ENCODE assay signal across 18 mouse cellular contexts in genomic region chr2:144652841-144653240, GRCm38 (mm10).
"Had no signal": no experiment of that assay in that cellular context is flagged by ENCODE, and none has a peak within 500 bp of the region (broad histone marks: within the 10 kb centered on the region; RNA-seq: fewer than 3 reads in every experiment).

No protein-coding gene starts in this region.

- ATAC-seq: midbrain, embryonic 16.5 days had no signal

- H3K4me3 ChIP-seq: midbrain, embryonic 10.5 days; midbrain, embryonic 12.5 days; myocyte; neural tube, embryonic 13.5 days; neural tube, embryonic 15.5 days had no signal

- H3K27me3 ChIP-seq: midbrain, embryonic 12.5 days; neural tube, embryonic 13.5 days; neural tube, embryonic 15.5 days had no signal

- H3K4me2 ChIP-seq: lung, embryonic 14.5 days; midbrain, embryonic 12.5 days; neural tube, embryonic 13.5 days; neural tube, embryonic 15.5 days had no signal

- H3K27ac ChIP-seq: midbrain, embryonic 10.5 days; midbrain, embryonic 12.5 days; neural tube, embryonic 13.5 days; neural tube, embryonic 15.5 days had no signal

- H3K36me3 ChIP-seq: midbrain, embryonic 10.5 days; midbrain, embryonic 12.5 days; neural tube, embryonic 13.5 days; neural tube, embryonic 15.5 days had no signal

- H3K4me1 ChIP-seq: midbrain, embryonic 10.5 days; midbrain, embryonic 12.5 days; neural tube, embryonic 13.5 days; neural tube, embryonic 15.5 days had no signal

- DNase-seq: lung, embryonic 14.5 days; lung, postnatal 10 days; lung, postnatal 4 days; midbrain, embryonic 14.5 days; retina, postnatal 1 day; right cerebral cortex, adult 18-20 months; right cerebral cortex, postnatal 25 days; right cerebral cortex, postnatal 4 days; spleen, adult 18-20 months; thymus, adult 18-20 months; thymus, postnatal 14 days; thymus, postnatal 36 days had no signal

- H3K9me3 ChIP-seq: midbrain, embryonic 10.5 days; midbrain, embryonic 12.5 days; neural tube, embryonic 13.5 days; neural tube, embryonic 15.5 days had no signal

- H3K9ac ChIP-seq: lung, embryonic 14.5 days; midbrain, embryonic 12.5 days; neural tube, embryonic 13.5 days; neural tube, embryonic 15.5 days had no signal
